Mouse (Mus musculus): ENCODE results near the gene Ostf1. TPM values are rescaled to one million over a fixed set of nuclear protein-coding genes. Genes with fewer than 3 reads are reported as not detected.

Gene Ostf1
- total RNA-seq, 2 experiments from 2014 or later: 13.6 to 16.8 TPM

DNA sequence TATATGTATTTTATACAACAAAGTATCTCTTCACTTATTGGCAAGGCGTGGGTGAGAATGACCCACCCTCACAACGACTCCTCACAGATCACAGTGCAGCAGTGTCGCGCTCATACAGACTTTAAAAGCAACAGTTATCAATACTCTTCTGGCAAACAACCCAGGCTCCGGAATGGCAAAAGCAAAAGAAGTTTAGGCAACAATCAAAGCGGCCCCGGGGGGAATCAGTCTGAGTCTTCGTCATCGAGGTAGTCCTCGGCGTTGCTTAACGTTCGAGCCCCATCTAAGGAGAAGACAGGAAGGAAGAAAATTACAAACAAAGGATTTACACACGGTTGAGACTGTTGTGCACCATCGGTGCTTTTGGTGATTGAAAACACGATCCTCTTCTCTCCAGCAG, 50.6 kb downstream of the Ostf1 start:
- no peak for DNase-seq (ENCODE audit: low spot score in 2 of 2)
- intact Hi-C loops (cut with DNase I): no loop called here

DNA sequence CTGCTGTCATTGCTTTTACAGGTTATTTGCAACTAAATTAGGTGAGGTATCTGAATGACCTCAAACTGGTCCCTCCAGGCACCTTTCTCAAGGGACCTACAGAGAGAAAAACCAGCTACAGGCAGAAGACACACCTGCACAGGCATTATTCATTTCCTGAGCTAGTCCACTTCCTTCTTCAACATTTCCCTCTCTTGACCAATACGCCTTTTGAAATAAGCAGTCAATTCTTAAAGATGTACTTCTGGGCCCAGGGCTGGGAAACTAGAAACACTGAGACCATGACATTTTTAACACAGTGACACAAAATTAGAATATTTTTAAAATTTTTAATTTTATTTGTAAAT, 52.6 kb downstream of the Ostf1 start:
- DNase-seq (ENCODE audit: low spot score in 2 of 2): no peak

DNA sequence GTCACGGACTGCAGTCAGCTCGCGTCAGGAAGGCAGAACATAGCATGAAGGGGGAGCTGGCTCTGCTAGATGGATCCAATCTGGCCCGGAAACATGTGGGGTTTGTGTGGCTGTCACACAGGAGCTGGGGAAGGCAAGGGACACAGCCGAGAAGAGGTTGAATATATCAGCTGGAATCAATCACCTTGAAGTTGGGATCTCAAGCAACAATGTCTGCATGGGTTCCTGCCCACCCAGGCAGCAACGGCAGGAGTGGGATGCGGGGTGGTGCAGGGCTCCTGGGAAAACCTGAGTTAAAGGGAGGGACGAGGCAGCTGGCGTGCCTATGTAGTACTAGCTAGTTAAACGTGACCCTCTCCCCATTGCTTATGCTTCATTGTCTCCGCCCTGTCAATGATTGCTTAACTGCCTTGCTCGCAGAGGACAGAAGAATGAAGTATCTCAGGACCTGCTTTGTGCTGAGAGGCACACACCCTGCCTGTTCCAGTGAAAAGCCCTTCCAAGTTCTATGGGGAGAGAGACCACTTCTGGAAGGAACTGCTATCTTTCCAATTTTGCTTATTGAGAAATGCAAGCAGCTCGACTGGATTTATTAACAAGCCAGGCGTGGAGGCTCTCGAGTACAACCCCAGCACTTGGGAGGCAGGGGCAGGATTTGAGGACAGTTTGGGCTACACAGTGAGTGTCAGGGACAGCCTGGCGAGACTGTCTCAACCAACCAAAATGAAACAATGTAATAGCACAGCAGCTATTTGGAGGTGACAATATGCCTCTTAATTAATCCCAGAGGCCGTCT, 53.2 kb downstream of the Ostf1 start:
- intact Hi-C loops (cut with DNase I): no loop called here
- DNase-seq (ENCODE audit: low spot score in 2 of 2): no peak

More for the DNA sequence above, 52.6 kb downstream of the Ostf1 start:
- intact Hi-C loops (cut with DNase I): no loop called here

DNA sequence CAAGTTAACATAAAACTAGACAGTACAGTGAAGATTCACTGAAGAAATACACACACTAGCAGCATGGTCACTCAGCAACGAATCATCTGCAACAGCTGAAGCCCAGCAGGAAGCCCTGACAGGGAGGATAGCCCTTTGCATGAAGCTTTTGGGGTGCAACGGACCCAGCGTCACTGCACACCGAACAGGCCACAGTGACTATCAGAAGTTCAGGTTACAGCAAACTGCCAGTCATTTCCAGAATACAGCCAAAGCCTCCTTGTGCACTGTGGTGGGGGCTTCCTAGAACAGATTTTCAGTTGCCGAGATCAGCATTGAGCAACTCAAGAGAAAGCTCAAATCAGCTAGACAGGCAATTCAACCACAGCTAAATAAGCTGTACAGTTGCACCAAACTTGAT, 54.3 kb downstream of the Ostf1 start:
- intact Hi-C loops (cut with DNase I): no loop called here
- DNase-seq (ENCODE audit: low spot score in 2 of 2): no peak

DNA sequence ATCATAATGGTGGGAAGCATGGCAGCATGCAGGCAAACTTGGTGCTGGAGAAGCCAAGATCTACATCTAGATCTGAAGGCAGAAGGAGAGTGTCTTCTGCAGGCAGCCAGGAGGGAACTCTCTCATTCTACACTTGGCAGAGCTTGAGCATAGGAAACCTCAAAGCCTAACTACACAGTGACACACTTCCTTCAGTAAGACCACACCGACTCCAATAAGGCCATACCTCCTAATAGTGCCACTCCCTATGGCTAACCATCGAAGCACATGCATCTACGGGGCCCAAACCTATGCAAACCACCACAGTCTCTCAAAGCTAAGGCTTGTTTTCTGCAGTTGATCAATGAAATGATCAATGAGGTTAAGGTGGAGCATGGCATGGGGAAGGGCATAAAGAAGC, 55.7 kb downstream of the Ostf1 start:
- intact Hi-C loops (cut with DNase I): no loop called here
- DNase-seq (ENCODE audit: low spot score in 2 of 2): no peak

DNA sequence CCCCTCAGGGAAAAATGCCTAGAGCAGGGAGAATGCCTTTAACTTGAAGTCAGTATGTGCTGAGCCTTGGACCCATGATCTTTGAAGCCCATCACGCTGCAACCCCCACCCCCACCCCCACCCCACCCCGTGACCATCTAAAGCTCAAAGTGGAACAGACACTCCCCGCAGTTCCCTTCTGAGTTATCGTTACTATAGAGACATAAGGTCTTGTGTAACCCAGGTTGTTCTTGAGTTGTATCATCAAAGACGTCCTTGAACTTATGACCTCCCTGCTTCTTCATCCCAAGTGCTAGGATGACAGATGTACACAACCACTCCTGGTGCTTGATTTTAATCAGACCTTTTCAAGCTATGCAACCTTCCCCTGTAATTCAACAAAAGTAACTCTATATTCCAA, 57.7 kb downstream of the Ostf1 start:
- intact Hi-C loops (cut with DNase I): no loop called here
- no peak for DNase-seq (ENCODE audit: low spot score in 2 of 2)

DNA sequence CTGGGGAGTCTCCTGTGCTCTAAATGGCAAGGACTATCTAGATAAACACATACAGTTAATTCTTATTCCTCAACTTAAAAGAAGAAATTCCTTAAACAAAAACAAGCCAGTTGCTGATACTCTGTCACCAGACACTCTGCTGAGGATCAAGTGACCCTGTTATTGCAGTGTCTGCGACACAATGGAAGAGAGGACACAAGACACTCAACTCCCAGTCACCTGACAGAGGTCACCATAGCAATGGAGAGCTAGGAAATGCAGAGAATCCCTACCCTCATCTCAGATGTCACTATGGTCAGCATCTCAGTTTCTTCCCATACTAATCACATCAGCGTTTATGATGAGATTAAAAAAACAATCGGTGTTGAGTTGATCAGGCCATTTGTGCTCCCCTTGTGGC, 58.2 kb downstream of the Ostf1 start:
- no peak for DNase-seq (ENCODE audit: low spot score in 2 of 2)
- intact Hi-C loops (cut with DNase I): no loop called here

DNA sequence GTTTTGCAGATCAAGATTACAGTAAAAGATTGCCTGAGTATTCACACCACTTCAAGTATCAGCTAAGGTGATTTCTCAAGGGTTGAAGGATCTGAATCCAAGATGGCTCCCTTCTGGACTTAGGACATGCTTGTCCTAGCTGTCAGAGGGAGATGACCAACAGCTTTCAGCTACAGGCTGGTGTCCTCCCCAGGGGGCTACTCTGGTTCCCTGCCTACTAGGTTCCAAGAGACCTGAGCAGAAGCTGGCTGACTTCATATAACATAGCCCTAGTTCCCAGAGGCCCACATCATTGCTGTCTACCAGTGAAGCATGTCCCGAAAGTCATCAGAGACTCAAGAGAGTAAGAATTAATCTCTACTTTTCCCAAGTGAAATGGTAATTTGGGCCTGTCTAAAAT, 62.1 kb downstream of the Ostf1 start:
- intact Hi-C loops (cut with DNase I): no loop called here
- no peak for DNase-seq (ENCODE audit: low spot score in 2 of 2)

DNA sequence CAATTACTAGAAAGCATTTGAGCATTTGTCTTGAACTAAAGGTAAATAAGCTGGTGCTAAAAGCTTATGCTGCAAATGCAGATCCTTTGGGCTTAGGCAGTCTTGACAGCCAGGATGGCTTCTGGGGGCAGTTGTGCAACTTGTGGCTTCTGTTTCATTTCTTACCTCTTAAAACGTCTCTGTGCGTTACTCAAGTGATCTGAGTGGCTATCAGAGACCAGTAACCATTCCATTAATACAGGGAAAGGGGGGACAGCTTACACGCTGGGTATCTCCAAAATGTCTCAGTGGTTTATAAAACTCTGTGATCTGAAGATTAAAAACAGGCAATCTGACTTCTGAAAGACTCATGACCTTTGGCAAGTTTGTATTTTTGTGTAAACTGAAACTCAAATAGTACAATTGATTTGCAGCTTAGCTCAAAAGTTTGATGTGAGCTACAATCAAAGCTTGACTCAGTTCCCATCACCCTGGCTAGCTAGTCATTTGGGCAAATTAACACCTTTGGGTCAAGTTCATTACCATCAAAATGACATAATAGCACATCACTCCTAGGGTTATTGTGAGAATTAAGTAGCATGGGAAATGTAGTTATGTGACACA, 62.7 kb downstream of the Ostf1 start:
- intact Hi-C loops (cut with DNase I): no loop called here
- no peak for DNase-seq (ENCODE audit: low spot score in 2 of 2)

DNA sequence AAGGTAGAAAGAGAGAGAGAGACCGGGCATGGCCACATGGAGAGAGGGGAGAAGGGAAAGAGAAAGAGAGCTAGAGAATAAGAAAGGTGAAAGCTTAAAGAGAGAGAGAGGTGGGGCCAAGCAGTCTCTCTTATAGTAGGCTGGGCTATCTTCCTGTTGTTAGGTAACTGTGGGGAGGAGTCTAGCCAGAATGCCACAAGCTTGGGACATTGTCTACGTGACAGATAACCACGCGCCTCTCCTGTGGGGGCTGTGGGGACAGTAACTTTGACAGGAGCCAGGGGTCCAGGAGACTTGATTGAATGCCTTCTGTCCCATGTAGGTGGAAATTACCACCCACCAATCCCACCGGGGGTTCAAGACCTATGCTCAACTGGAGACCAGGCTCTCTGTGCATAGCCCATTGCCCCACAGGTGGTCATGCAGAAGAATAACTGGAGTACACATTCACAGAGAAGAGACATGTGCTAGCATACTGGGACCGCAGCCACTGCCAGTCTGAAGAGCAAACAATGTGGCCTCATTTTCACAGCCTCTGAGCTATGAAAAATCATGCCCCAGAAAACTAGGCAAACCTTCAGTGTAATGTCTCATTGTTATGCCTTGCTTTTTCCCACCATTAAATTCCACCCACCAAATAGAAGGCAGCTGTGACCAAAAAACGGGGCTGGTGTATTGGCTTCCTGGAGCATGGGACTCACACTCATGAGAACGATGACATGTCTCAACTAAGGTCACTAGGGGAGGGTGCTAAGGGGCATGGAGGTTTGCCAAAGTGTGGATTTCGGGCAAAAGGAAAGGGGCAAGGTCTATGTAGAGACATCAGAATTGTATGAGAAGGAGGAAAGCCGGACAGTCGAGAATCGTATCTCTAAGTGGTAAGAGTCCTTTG, 63.4 kb downstream of the Ostf1 start:
- intact Hi-C loops (cut with DNase I): no loop called here
- DNase-seq (ENCODE audit: low spot score in 2 of 2): no peak

DNA sequence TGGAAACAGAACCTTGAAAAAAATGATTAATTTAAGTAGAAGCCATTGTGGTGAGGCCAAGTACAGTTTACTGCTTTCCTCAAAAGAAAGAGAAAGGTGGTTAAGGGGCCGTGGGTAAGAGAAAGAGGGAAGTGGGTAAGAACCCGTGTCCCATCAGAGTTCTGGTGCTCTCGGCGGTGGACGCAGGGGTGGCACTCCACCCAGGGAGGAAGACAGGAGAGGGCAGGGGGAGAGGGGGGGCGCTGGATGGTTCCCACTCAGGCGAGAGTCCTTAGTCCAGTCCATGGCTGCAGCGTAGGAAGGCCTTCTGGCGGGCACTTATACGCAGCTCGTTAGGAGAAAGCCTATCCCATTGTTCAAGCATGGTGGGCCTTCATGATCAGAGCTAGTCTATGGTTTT, 64.1 kb downstream of the Ostf1 start:
- intact Hi-C loops (cut with DNase I): no loop called here
- DNase-seq (ENCODE audit: low spot score in 2 of 2): no peak

DNA sequence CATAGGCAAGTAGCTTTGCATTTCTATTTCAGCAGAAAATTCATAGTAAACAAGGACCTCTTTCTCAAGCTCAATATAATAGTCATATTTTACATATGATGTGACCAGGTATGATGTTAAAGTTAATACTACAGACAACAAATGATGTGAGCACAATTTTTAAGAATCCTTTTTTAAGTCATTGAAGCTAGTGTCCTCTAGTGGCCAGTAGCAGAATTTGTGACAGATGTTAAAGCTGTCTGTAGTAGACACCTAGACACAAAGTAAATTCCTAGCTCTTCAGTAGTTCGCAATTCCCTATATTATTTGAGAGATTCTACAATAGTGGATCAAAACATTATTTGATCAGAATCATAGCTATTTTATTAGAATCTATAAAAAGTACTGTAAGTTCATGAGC, 73.9 kb downstream of the Ostf1 start:
- intact Hi-C loops (cut with DNase I): no loop called here
- DNase-seq (ENCODE audit: low spot score in 2 of 2): no peak

DNA sequence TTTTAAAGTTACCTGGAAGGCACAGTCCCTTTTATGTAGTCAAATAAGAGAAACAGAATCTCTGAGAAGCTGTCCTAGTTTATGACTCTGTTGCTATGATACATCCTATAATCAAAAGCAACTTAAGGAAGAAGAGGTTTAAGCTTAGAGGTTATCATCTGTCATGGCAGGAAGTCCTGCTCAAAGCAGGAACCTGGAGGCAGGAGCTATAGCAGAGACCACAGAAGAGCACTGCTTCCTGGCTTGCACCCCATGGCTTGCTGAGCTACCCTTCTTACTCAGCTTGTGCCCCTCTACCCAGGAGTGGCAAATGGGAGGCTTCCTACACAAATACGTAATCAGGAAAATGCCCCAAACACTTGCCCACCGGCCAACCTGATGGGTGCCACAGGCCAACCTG, 76.0 kb downstream of the Ostf1 start:
- no peak for DNase-seq (ENCODE audit: low spot score in 2 of 2)
- intact Hi-C loops (cut with DNase I): no loop called here

DNA sequence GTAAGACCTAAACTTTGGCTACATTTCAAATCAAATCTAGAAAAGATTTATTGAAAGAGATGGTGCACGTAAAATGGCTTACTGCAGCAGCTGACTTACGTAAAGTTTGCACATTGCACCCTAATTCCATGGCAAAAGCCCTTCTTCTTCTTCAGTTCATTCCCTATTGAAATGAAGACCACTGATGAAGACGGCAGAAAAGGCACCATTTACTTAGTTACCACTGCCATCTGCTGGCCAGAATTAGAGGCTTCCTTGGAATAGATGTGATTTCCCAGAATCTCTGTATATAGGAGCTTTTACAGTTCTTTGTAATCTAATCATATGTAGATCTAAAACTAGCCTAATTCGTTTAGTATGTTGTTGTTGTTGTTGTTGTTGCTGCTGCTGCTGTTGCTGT, 83.0 kb downstream of the Ostf1 start:
- intact Hi-C loops (cut with DNase I): loop anchor here (2.0 to 10.0 kb wide), 3 partner anchors 691 to 1424 kb away; no protein-coding TSS in a partner anchor
- peak; percentile 25 to 67 for DNase-seq (ENCODE audit: low spot score in 2 of 2)

Other genes with a start within 250 kb of the Ostf1 start
- 1 to 10 TPM; 4.8 TPM for gene Nmrk1, start 127 bp upstream of the Ostf1 start, total RNA-seq (2021)
- gene Carnmt1, start 38.9 kb upstream of the Ostf1 start, total RNA-seq (2021): 10 to 100 TPM in 1 of 2 experiments, 1 to 10 TPM in 1; 9.7 to 13.9 TPM
- 10 to 100 TPM; 22.3 to 26.0 TPM for gene D030056L22Rik, start 81.4 kb upstream of the Ostf1 start, total RNA-seq (2021)
- under 1 TPM; 0.39 to 0.59 TPM for gene Trpm6, start 118.2 kb upstream of the Ostf1 start, total RNA-seq (2021)

Data from left cerebral cortex, postnatal 36 days (tissue).